Mouse (Mus musculus) megakaryocyte, embryonic 14.5 days (primary cell): ENCODE results near the gene Lhx3.

ENCODE experiments used
- FLI1 ChIP-seq: IDR thresholded peaks from 2 replicates; pipeline ENCODE4 v1.6.1; 2012; ENCODE audit warnings: low read length, inconsistent platforms, mixed read lengths
- GATA1 ChIP-seq: IDR thresholded peaks from 3 replicates; pipeline ENCODE4 v1.6.1; 2012; ENCODE audit warnings: mixed read lengths, low read length, inconsistent platforms, borderline replicate concordance

GRCm38 (mm10) chr2:26182646-26183045 is 25.4 kb downstream of the Lhx3 start:
- TF ChIP-seq GATA1 (no peak), FLI1 (no peak)
